Mouse (Mus musculus) thymus, postnatal 0 days (tissue): Measurements from ENCODE around the gene 5730596B20Rik. TPM values are rescaled to one million over a fixed set of nuclear protein-coding genes. Genes with fewer than 3 reads are reported as not detected.
A peak's percentile ranks its signal among the peaks of the same experiment; 100 is the strongest.

Experiments used
- DNase-seq: peaks from one replicate; pipeline ENCODE4 v3.0.0-alpha.2; 2015; ENCODE audit warnings: low spot score
- polyA plus RNA-seq: library from polyadenylated mRNA; unstranded; fragments of >200 nt; fragmentation: Nextera tagmentation; extraction: Ambion mirVana; gene quantifications from 2 replicates; pipeline ENCODE4 v1.2.1, GENCODE M21; 2015

Gene 5730596B20Rik
- 0.24 and 0.25 TPM in 2 replicates for polyA plus RNA-seq

GRCm38 (mm10) chr6:52177061-52177735 lies at the start of gene 5730596B20Rik:
5730596B20Rik (plus strand) TSS chr6:52177498.
- DNase-seq: no peak

GRCm38 (mm10) chr6:52137841-52138535 lies 39.3 kb upstream of the 5730596B20Rik start:
- no peak for DNase-seq

DNA sequence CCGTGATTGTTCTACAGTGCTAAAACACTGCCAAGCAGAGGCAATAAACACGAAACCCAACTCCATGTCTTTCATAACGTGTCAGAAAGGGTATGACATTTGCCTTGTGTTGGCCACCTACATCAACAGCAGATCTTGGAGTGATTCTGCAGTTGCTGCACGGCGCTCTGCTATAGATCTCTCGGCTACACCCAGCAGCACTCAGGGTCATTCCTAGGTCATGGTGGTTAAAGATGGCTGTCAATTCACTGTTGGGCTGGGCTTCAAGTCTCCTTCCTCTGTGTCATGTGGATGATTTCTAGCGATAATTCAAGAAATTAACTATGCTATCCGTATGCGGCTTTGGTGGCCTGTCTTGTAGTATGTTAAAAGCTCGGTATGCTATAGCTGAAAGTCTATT lies 38.7 kb upstream of the 5730596B20Rik start:
- DNase-seq: no peak

DNA sequence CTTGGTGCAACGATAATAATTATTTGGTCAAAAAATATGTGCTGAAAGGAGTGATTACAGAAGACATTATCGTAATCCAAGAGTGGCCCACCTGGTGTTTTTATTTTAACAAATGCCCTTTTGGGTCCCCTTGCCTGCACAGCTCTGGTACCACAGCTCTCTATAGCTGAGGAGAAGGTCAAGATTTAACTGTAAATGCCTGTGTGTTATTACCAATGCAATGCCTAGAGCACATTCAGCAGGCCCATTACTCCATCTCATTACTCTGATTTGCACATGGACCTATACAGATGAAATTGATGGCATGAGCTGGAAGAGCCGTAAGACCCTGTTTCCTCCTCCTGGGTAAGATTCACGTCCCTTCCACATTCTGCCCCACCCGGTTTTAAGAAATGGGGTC lies 38.2 kb upstream of the 5730596B20Rik start:
- no peak for DNase-seq

GRCm38 (mm10) chr6:52150401-52150966 lies 26.8 kb upstream of the 5730596B20Rik start:
- no peak for DNase-seq

GRCm38 (mm10) chr6:52151571-52151970 lies 25.7 kb upstream of the 5730596B20Rik start:
- DNase-seq: no peak

- DNase-seq: no peak
Measured at GRCm38 (mm10) chr6:52152226-52153193, 24.8 kb upstream of the 5730596B20Rik start.

- no peak for DNase-seq
Measured at GRCm38 (mm10) chr6:52153270-52153669, 24.0 kb upstream of the 5730596B20Rik start.

- no peak for DNase-seq
Measured at GRCm38 (mm10) chr6:52154044-52154443, 23.3 kb upstream of the 5730596B20Rik start.

GRCm38 (mm10) chr6:52155471-52155870 lies 21.8 kb upstream of the 5730596B20Rik start:
- DNase-seq: no peak

DNA sequence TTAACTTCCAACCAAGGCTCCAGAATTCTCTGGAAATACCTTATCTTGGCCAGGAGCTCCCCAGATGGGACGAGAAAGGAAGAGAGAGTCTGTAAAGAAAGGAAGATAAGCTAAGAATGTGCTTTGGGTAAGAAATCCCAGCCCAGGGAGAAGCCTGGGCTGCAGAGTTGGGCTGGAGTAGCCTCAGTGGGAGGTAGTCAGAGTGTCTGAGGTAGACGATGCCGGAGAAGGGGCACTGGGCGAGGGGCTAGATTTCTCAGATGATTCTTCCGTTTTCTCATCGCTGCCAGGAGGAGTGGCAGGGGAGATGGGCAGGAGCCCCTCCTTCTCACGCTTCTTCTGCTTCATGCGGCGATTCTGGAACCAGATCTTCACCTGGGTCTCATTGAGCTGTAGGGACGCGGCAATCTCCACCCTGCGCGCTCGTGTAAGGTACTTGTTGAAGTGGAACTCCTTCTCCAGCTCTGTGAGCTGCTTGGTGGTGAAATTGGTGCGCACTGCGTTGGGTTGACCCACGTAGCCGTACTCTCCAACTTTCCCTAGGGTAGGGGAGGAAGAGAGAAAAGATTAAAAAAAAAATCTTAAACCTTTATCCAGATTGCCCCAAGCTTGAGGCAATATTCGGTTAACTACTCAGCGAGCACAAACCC lies 20.6 kb upstream of the 5730596B20Rik start:
- no peak for DNase-seq

GRCm38 (mm10) chr6:52157466-52158275 lies 19.6 kb upstream of the 5730596B20Rik start:
- DNase-seq: no peak

- DNase-seq: peak; percentile 53
Measured at GRCm38 (mm10) chr6:52158276-52159051, 18.8 kb upstream of the 5730596B20Rik start, which contains the start of gene Hoxa1. Hoxa1 (minus strand) TSS chr6:52158317.

- no peak for DNase-seq
Measured at GRCm38 (mm10) chr6:52159164-52159761, 18.0 kb upstream of the 5730596B20Rik start.

- DNase-seq: no peak
Measured at GRCm38 (mm10) chr6:52159979-52160378, 17.3 kb upstream of the 5730596B20Rik start.

DNA sequence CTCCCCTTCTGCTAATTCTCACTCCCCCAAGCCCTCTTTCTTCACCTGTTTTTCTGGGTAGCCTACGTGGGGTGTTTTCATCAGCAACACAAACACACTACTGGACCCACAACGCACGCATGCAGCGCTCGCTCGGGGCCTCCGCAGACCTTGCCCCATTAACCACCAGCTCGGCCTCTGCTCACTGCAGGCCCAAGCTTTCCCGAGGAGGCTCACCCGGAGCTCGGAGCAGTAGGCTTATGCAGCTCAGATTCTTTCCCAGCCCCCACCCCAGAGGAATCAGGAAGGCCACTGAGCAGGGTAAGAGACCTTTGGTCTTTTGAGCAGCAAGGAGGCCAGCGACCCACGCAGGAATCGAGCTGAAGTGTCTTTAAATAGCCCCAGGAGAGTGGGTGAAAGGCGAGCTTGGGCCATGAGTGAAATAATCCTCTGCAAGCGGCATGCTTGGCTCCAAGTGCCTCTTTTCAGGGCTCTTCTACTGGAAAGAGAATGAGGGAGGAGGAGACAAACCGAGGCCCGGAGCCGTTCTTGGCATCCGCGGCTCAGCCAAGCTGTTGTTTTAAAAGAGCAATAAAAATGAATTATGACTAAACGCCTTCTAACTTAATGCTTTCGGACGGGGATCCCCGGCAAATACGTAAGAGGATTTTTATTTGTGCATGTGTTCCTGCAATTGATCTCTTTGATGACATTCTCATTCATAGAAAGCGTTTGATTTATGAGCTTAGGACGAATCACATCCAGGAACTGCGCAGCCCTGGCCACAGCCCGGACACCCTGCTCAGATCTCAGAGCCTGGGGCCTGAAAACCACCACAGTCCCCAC lies 16.6 kb upstream of the 5730596B20Rik start:
- DNase-seq: no peak

GRCm38 (mm10) chr6:52161336-52162092 lies 15.8 kb upstream of the 5730596B20Rik start:
- no peak for DNase-seq
